Mouse (Mus musculus) lung, postnatal 0 days (tissue): Measurements from ENCODE around the gene Apopt1. TPM values are rescaled to one million over a fixed set of nuclear protein-coding genes. Genes with fewer than 3 reads are reported as not detected.
A peak's percentile ranks its signal among the peaks of the same experiment; 100 is the strongest.

ENCODE experiments used
- ATAC-seq: fragments of 200-750 bp; cut with Nextera tagmentation; 2 replicates; pipeline ENCODE4 v1.8.0; 2017; ENCODE audit warnings: moderate library complexity
- DNase-seq: peaks from one replicate; pipeline ENCODE4 v3.0.0-alpha.2; 2016; ENCODE audit warnings: low spot score
- H3K27ac ChIP-seq: fragments of 300-500 bp; sonication (generic); 2 replicates; pipeline ENCODE4 v1.5.1; 2014; ENCODE audit warnings: antibody characterized with exemption, mild to moderate bottlenecking, low read length, mixed read lengths
- H3K27me3 ChIP-seq: fragments of 300-500 bp; sonication (generic); replicated peaks from 2 replicates; pipeline ENCODE4 v1.6.1; 2014; ENCODE audit warnings: low read length, mixed read lengths; ENCODE audit not compliant: insufficient read depth
- H3K36me3 ChIP-seq: fragments of 300-500 bp; sonication (generic); 2 replicates; pipeline ENCODE4 v1.6.1; 2014; ENCODE audit warnings: low read length, mixed read lengths; ENCODE audit not compliant: insufficient read depth
- H3K4me1 ChIP-seq: fragments of 300-500 bp; sonication (generic); 2 replicates; pipeline ENCODE4 v1.6.1; 2014; ENCODE audit warnings: antibody characterized with exemption, low read depth, low read length, mixed read lengths; ENCODE audit not compliant: insufficient read depth
- H3K4me2 ChIP-seq: fragments of 300-500 bp; sonication (generic); replicated peaks from 2 replicates; pipeline ENCODE4 v1.6.1; 2014; ENCODE audit warnings: low read depth, mild to moderate bottlenecking, low read length, moderate library complexity, mixed read lengths
- H3K4me3 ChIP-seq: fragments of 300-500 bp; sonication (generic); 2 replicates; pipeline ENCODE4 v1.5.1; 2014; ENCODE audit warnings: low read depth, low read length
- H3K9ac ChIP-seq: fragments of 300-500 bp; sonication (generic); replicated peaks from 2 replicates; pipeline ENCODE4 v1.6.1; 2014; ENCODE audit warnings: low read depth, mild to moderate bottlenecking
- H3K9me3 ChIP-seq: fragments of 300-500 bp; sonication (generic); 2 replicates; pipeline ENCODE4 v1.6.1; 2016; ENCODE audit warnings: low read length, mixed read lengths
- CTCF ChIP-seq: IDR thresholded peaks from 2 replicates; pipeline ENCODE4 v1.5.1; 2016; ENCODE audit warnings: antibody characterized with exemption, mild to moderate bottlenecking
- EP300 ChIP-seq: IDR thresholded peaks from 2 replicates; pipeline ENCODE4 v1.6.1; 2016; ENCODE audit warnings: antibody characterized with exemption, mild to moderate bottlenecking, control low read depth
- WGBS: fragments of 180-500 bp; shearing (Covaris S2); extraction: QIAGEN DNeasy Blood & Tissue Kit; methylation state at CpG from one replicate; pipeline ENCODE4 v1.1.7; 2014; 5-methylcytosine and 5-hydroxymethylcytosine counted together
- polyA plus RNA-seq: library from polyadenylated mRNA; unstranded; fragments of >200 nt; fragmentation: Nextera tagmentation; extraction: Ambion mirVana; gene quantifications from 2 replicates; pipeline ENCODE4 v1.2.1, GENCODE M21; 2015

Gene Apopt1
- polyA plus RNA-seq, 1 experiment from 2014 or later: 42.3 TPM

GRCm38 (mm10) chr12:111754710-111755109, 41.6 kb downstream of the Apopt1 start:
- H3K36me3 ChIP-seq: no peaks in the 10 kb centered on the region
- TF ChIP-seq EP300: no peak
- TF ChIP-seq CTCF: no peak
- no peak overlapping the region for H3K4me3 ChIP-seq
- H3K4me1 ChIP-seq: peaks cover 7% of the 10 kb centered on the region; the same call in 1 of the 2 replicates
- no peak overlapping the region for H3K9ac ChIP-seq
- H3K4me2 ChIP-seq: no peak overlapping the region
- no peak overlapping the region for H3K27ac ChIP-seq
- H3K9me3 ChIP-seq: no peaks in the 10 kb centered on the region
- H3K27me3 ChIP-seq: no peaks in the 10 kb centered on the region
- DNase-seq (no peak), ATAC-seq (no peak)

GRCm38 (mm10) chr12:111755231-111755630, 42.2 kb downstream of the Apopt1 start:
- H3K9ac ChIP-seq: no peak overlapping the region
- H3K4me2 ChIP-seq: no peak overlapping the region
- 33% methylated on average over 2 of the region's 2 CpGs for WGBS
- H3K27me3 ChIP-seq: no peaks in the 10 kb centered on the region
- no peak overlapping the region for H3K4me3 ChIP-seq
- H3K4me1 ChIP-seq: peaks cover 11% of the 10 kb centered on the region; the same call in 1 of the 2 replicates
- TF ChIP-seq CTCF (no peak), EP300 (no peak)
- no peaks in the 10 kb centered on the region for H3K9me3 ChIP-seq
- ATAC-seq (no peak), DNase-seq (no peak)
- H3K36me3 ChIP-seq: no peaks in the 10 kb centered on the region
- H3K27ac ChIP-seq: no peak overlapping the region

GRCm38 (mm10) chr12:111756082-111756697, 43.1 kb downstream of the Apopt1 start:
- 38% methylated on average over 4 of the region's 4 CpGs for WGBS
- no peaks in the 10 kb centered on the region for H3K9me3 ChIP-seq
- H3K4me3 ChIP-seq: no peak overlapping the region
- no peak overlapping the region for H3K4me2 ChIP-seq
- DNase-seq (no peak), ATAC-seq (no peak)
- H3K27ac ChIP-seq: no peak overlapping the region
- TF ChIP-seq EP300 (no peak), CTCF (no peak)
- no peak overlapping the region for H3K9ac ChIP-seq
- peaks cover 18% of the 10 kb centered on the region; the same call in 1 of the 2 replicates for H3K4me1 ChIP-seq
- H3K27me3 ChIP-seq: no peaks in the 10 kb centered on the region
- no peaks in the 10 kb centered on the region for H3K36me3 ChIP-seq

- ATAC-seq: no peak
- TF ChIP-seq EP300 (no peak), CTCF (no peak)
- Histone ChIP-seq H3K9ac (no peak overlapping the region), H3K27me3 (no peaks in the 10 kb centered on the region), H3K36me3 (no peaks in the 10 kb centered on the region), H3K4me3 (no peak overlapping the region), H3K4me1 (peaks cover 18% of the 10 kb centered on the region; the same call in 1 of the 2 replicates), H3K4me2 (no peak overlapping the region), H3K27ac (no peak overlapping the region), H3K9me3 (no peaks in the 10 kb centered on the region)
- no peak for DNase-seq
- WGBS: 19% methylated on average over 5 of the region's 5 CpGs
These were observed 43.6 kb downstream of the Apopt1 start for GRCm38 (mm10) chr12:111756698-111757082.

- peak overlapping the region; percentile 91 for H3K4me3 ChIP-seq
- peak overlapping the region; percentile 95; the same call in 1 of the 2 replicates for H3K27ac ChIP-seq
- H3K27me3 ChIP-seq: no peaks in the 10 kb centered on the region
- ATAC-seq (no peak), DNase-seq (peak; percentile 32)
- 51% methylated on average over 10 of the region's 10 CpGs for WGBS
- peaks cover 18% of the 10 kb centered on the region; the same call in 1 of the 2 replicates for H3K4me1 ChIP-seq
- no peaks in the 10 kb centered on the region for H3K9me3 ChIP-seq
- no peaks in the 10 kb centered on the region for H3K36me3 ChIP-seq
- peak overlapping the region; percentile 98 for H3K4me2 ChIP-seq
- TF ChIP-seq EP300 (no peak), CTCF (no peak)
- peak overlapping the region; percentile 94 for H3K9ac ChIP-seq
These were observed 44.7 kb downstream of the Apopt1 start for GRCm38 (mm10) chr12:111757561-111758325.

- H3K27ac ChIP-seq: peak within 1 kb of the TSS; percentile 95
- peaks cover 18% of the 10 kb centered on the region; the same call in 1 of the 2 replicates for H3K4me1 ChIP-seq
- TF ChIP-seq CTCF: no peak
- TF ChIP-seq EP300: no peak
- no peaks in the 10 kb centered on the region for H3K36me3 ChIP-seq
- peak within 1 kb of the TSS; percentile 91 for H3K4me3 ChIP-seq
- peak within 1 kb of the TSS; percentile 94 for H3K9ac ChIP-seq
- no peaks in the 10 kb centered on the region for H3K27me3 ChIP-seq
- peak within 1 kb of the TSS; percentile 98 for H3K4me2 ChIP-seq
- peak; percentile 69 for DNase-seq
- peak; percentile 66 for ATAC-seq
- WGBS: 1% methylated on average over 39 of the region's 85 CpGs
- no peaks in the 10 kb centered on the region for H3K9me3 ChIP-seq
These were observed 45.5 kb downstream of the Apopt1 start, which contains the start of gene Klc1 for GRCm38 (mm10) chr12:111758381-111759175. Gene Klc1 (plus strand): TSS chr12:111758849.
